Mouse (Mus musculus): ENCODE data around the gene Cenpb.

DNA sequence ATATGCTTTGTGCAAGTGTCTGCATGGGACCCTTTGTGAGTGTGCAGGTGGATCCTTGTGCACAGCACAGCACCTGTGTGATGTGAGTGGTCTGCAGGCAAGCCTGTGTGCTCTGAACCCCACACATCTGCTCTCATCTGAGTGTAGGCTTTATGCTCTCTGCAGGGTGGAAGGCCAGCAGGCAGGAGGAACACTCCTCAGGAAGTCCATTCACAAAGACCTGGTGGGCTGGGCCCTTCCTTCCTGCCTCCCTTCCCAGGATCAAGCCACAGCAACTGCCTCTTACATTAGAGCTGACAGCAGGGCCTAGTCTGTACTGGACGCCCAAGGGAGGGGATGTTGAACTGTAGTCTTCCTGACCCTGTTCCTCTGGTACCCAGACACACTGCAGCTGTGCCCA, 45.5 kb downstream of the Cenpb start:
- no peak for TF ChIP-seq POLR2A (IDR thresholded peaks at IDR 0.05; ENCODE audit: insufficient read length, low read depth)
- no peak for TF ChIP-seq POLR2AphosphoS2 (IDR thresholded peaks at IDR 0.05; ENCODE audit: insufficient read length, low read depth)
- TF ChIP-seq CEBPB (IDR thresholded peaks at IDR 0.05; ENCODE audit: insufficient read depth, poor library complexity, severe bottlenecking), result no peak

All from myocyte (in vitro differentiated cells).